Mouse (Mus musculus): ENCODE results near the gene Spryd3.

DNA sequence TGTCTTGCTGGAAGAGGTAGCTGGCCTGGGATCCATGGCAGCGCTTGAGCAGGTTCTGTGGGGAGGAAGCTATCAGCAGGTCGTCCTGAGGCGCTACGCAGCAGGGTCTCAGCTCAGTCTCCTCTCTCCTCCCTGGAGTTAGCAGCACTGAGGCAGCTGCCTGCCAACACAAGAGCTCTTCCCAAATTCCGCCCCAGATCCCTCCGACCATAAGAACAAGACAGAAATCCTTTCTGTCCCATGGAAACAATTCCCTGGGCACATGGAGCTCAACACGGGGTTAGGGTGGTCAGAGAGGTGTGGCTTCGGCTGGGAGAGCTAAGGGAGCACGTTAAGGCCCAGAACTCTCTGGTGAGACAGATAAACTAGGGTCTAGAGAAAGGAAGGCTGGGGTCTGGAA is 43.1 kb upstream of the Spryd3 start:
- TF ChIP-seq GATA1 (IDR thresholded peaks at IDR 0.05; ENCODE audit: low read length), result no peak
- no peak for TF ChIP-seq TAL1 (IDR thresholded peaks at IDR 0.05; ENCODE audit: low read length)
